Mouse (Mus musculus): ENCODE measurements at regions not wholly inside any gene's neighbourhood (a gene's known extent, or its start where the extent isn't known, plus 50 kb on each side); places are given as distances from the start of the nearest gene placed in this dataset.

- no peak for TF ChIP-seq CTCF (conservative IDR thresholded peaks at IDR 0.05; ENCODE audit: insufficient read depth, insufficient read length, low read depth, low read length)
- TF ChIP-seq POLR2A (IDR thresholded peaks at IDR 0.05; ENCODE audit: low read depth, low read length) = no peak
Observed at GRCm38 (mm10) chr7:70698986-70699385, 332.5 kb upstream of the Nr2f2 start.

All from kidney, adult 2 months (tissue).